Mouse (Mus musculus) liver, postnatal 0 days (tissue): ENCODE measurements at regions not wholly inside any gene's neighbourhood (a gene's known extent, or its start where the extent isn't known, plus 50 kb on each side); places are given as distances from the start of the nearest gene placed in this dataset.

Experiments used
- CTCF ChIP-seq: sonication (generic); IDR thresholded peaks from 2 replicates; pipeline ENCODE4 v1.5.1; 2016; ENCODE audit warnings: antibody characterized with exemption, low read depth
- EP300 ChIP-seq: IDR thresholded peaks from 2 replicates; pipeline ENCODE4 v1.6.1; 2016; ENCODE audit warnings: antibody characterized with exemption, low read depth, mild to moderate bottlenecking

GRCm38 (mm10) chr17:31777751-31778150 lies 77.9 kb downstream of the Sik1 start:
- TF ChIP-seq CTCF = no peak
- TF ChIP-seq EP300 = no peak
